Mouse (Mus musculus) lung, adult 2 months (tissue): ENCODE data around the gene Grin3a.

ENCODE experiments used
- CTCF ChIP-seq: fragments of 200-500 bp; IDR thresholded peaks from 2 replicates; pipeline ENCODE4 v1.5.1; 2011; ENCODE audit warnings: mild to moderate bottlenecking, low read length, control low read depth; ENCODE audit not compliant: insufficient read depth
- POLR2A ChIP-seq: fragments of 200-500 bp; IDR thresholded peaks from 2 replicates; pipeline ENCODE4 v1.6.1; 2011; ENCODE audit warnings: low read depth, mild to moderate bottlenecking, control low read depth, low read length, borderline replicate concordance; ENCODE audit errors: extremely low read depth

DNA sequence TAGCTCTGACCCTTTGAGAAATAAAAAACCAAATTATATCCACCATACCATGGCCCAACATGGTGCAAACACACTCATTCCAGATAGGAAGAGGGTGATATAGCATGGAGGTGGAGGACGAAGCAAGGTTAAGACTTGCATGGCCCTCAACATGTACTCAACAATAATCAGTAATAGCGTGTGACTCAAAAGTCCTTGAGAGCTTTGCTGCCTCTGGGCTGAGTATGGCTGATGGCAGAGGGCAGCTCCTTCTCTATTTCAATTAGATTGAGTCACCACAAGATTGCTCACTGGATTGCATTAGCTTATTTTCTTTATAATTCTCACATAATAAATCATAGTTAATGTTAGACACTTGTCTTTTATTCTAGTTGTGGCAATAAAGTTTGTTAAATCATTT is 15.1 kb upstream of the Grin3a start:
- no peak for TF ChIP-seq CTCF
- no peak for TF ChIP-seq POLR2A
